Mouse (Mus musculus): ENCODE results near the gene Tmem184b. TPM values are rescaled to one million over a fixed set of nuclear protein-coding genes. Genes with fewer than 3 reads are reported as not detected.

The Tmem184b gene
- polyA plus RNA-seq, 1 experiment from 2014 or later = 64.3 TPM

GRCm38 (mm10) chr15:79352479-79352878 is 50.9 kb downstream of the Tmem184b start:
- Histone ChIP-seq H3K9ac (replicated peaks; ENCODE audit: low read depth, low read length) (no peak overlapping the region), H3K27me3 (ENCODE audit: control insufficient read depth, insufficient read depth, low read length) (no peaks in the 10 kb centered on the region), H3K4me1 (ENCODE audit: control insufficient read depth, insufficient read depth, low read length) (peaks cover 22% of the 10 kb centered on the region), H3K27ac (ENCODE audit: low read length) (no peak overlapping the region), H3K4me2 (replicated peaks; ENCODE audit: low read depth, low read length) (no peak overlapping the region), H3K4me3 (ENCODE audit: low read depth, low read length) (no peak overlapping the region), H3K9me3 (ENCODE audit: control insufficient read depth, low read depth, low read length) (no peaks in the 10 kb centered on the region), H3K36me3 (ENCODE audit: control insufficient read depth, insufficient read depth, low read length) (no peaks in the 10 kb centered on the region)
- WGBS = 81% methylated on average over 6 of the region's 6 CpGs
- no peak for ATAC-seq (ENCODE audit: insufficient number of reproducible peaks, insufficient read depth, low FRiP score, low read depth)

DNA sequence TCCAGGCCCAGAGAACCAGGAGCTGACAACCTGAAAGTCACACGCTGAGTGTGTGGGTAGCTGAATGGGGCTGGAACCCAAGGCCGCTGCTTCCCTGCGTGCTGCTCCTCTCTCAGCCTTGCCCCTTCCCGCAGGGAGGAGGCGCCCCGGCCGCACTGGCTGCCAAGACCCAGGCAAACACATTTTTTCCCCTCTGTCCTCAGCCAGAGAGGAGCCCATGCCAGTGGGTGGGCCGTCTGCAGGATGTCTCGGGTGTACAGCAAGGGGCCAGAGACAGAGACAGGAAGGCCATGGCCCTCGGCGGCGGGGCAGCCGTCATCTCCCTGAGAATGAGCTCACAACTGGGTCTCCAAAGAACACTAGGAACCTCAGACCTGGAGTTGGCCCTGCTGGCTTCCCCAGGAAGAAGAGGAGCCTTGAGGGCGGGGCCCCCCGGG is 52.0 kb downstream of the Tmem184b start:
- Histone ChIP-seq H3K36me3 (ENCODE audit: control insufficient read depth, insufficient read depth, low read length) (no peaks in the 10 kb centered on the region), H3K27ac (ENCODE audit: low read length) (no peak overlapping the region), H3K27me3 (ENCODE audit: control insufficient read depth, insufficient read depth, low read length) (no peaks in the 10 kb centered on the region), H3K9ac (replicated peaks; ENCODE audit: low read depth, low read length) (no peak overlapping the region), H3K4me3 (ENCODE audit: low read depth, low read length) (no peak overlapping the region), H3K4me2 (replicated peaks; ENCODE audit: low read depth, low read length) (0 out of 2 replicates have a peak overlapping the region, but pooled peaks have one; percentile 10), H3K4me1 (ENCODE audit: control insufficient read depth, insufficient read depth, low read length) (peaks cover 14% of the 10 kb centered on the region), H3K9me3 (ENCODE audit: control insufficient read depth, low read depth, low read length) (no peaks in the 10 kb centered on the region)
- WGBS = 23% methylated on average over 15 of the region's 15 CpGs
- ATAC-seq (ENCODE audit: insufficient number of reproducible peaks, insufficient read depth, low FRiP score, low read depth) = no peak

GRCm38 (mm10) chr15:79350866-79351265 is 52.5 kb downstream of the Tmem184b start:
- Histone ChIP-seq H3K27ac (ENCODE audit: low read length) (no peak overlapping the region), H3K27me3 (ENCODE audit: control insufficient read depth, insufficient read depth, low read length) (no peaks in the 10 kb centered on the region), H3K36me3 (ENCODE audit: control insufficient read depth, insufficient read depth, low read length) (no peaks in the 10 kb centered on the region), H3K4me1 (ENCODE audit: control insufficient read depth, insufficient read depth, low read length) (peaks cover 14% of the 10 kb centered on the region), H3K9ac (replicated peaks; ENCODE audit: low read depth, low read length) (no peak overlapping the region), H3K9me3 (ENCODE audit: control insufficient read depth, low read depth, low read length) (no peaks in the 10 kb centered on the region), H3K4me2 (replicated peaks; ENCODE audit: low read depth, low read length) (no peak overlapping the region), H3K4me3 (ENCODE audit: low read depth, low read length) (no peak overlapping the region)
- ATAC-seq (ENCODE audit: insufficient number of reproducible peaks, insufficient read depth, low FRiP score, low read depth) = no peak
- WGBS = 93% methylated on average over 4 of the region's 4 CpGs

DNA sequence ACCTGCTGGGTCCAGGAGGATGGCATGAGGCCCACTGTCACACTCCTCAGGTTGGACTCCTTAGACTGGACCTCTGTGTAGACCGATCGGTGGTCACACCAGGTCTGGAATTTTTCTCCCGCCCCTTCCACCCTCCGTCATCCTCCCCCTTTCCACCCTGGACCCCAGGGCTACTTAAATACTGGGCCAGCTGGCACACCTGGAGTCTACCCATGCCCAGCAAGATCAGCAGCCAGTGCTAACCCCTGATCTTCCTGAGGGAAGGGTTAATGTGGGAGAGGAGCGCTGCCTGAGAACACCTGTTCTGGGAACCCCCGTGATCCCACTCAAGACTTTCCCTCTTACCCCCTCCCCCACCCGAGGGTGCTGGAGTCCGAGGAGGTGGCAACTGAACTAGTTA is 54.7 kb downstream of the Tmem184b start:
- Histone ChIP-seq H3K4me1 (ENCODE audit: control insufficient read depth, insufficient read depth, low read length) (peaks cover 14% of the 10 kb centered on the region), H3K27me3 (ENCODE audit: control insufficient read depth, insufficient read depth, low read length) (no peaks in the 10 kb centered on the region), H3K36me3 (ENCODE audit: control insufficient read depth, insufficient read depth, low read length) (no peaks in the 10 kb centered on the region), H3K9me3 (ENCODE audit: control insufficient read depth, low read depth, low read length) (no peaks in the 10 kb centered on the region), H3K27ac (ENCODE audit: low read length) (no peak overlapping the region; the same call in 1 of the 2 replicates), H3K4me3 (ENCODE audit: low read depth, low read length) (peak overlapping the region; percentile 67), H3K4me2 (replicated peaks; ENCODE audit: low read depth, low read length) (peak overlapping the region; percentile 73), H3K9ac (replicated peaks; ENCODE audit: low read depth, low read length) (no peak overlapping the region; the same call in 1 of the 2 replicates)
- no peak for ATAC-seq (ENCODE audit: insufficient number of reproducible peaks, insufficient read depth, low FRiP score, low read depth)
- WGBS = 48% methylated on average over 8 of the region's 8 CpGs

GRCm38 (mm10) chr15:79347845-79348506 is 55.4 kb downstream of the Tmem184b start:
- peak overlapping the region; percentile 67 for H3K4me3 ChIP-seq (ENCODE audit: low read depth, low read length)
- peak overlapping the region; percentile 73 for H3K4me2 ChIP-seq (replicated peaks; ENCODE audit: low read depth, low read length)
- H3K36me3 ChIP-seq (ENCODE audit: control insufficient read depth, insufficient read depth, low read length) = no peaks in the 10 kb centered on the region
- peaks cover 14% of the 10 kb centered on the region for H3K4me1 ChIP-seq (ENCODE audit: control insufficient read depth, insufficient read depth, low read length)
- no peaks in the 10 kb centered on the region for H3K9me3 ChIP-seq (ENCODE audit: control insufficient read depth, low read depth, low read length)
- H3K27ac ChIP-seq (ENCODE audit: low read length) = peak overlapping the region; percentile 97
- peak; percentile 75 for ATAC-seq (ENCODE audit: insufficient number of reproducible peaks, insufficient read depth, low FRiP score, low read depth)
- H3K9ac ChIP-seq (replicated peaks; ENCODE audit: low read depth, low read length) = peak overlapping the region; percentile 39
- H3K27me3 ChIP-seq (ENCODE audit: control insufficient read depth, insufficient read depth, low read length) = no peaks in the 10 kb centered on the region
- WGBS = under 1% methylated on average over 45 of the region's 46 CpGs

- Histone ChIP-seq H3K9ac (replicated peaks; ENCODE audit: low read depth, low read length) (peak overlapping the region; percentile 39), H3K4me1 (ENCODE audit: control insufficient read depth, insufficient read depth, low read length) (peaks cover 14% of the 10 kb centered on the region), H3K36me3 (ENCODE audit: control insufficient read depth, insufficient read depth, low read length) (no peaks in the 10 kb centered on the region), H3K4me2 (replicated peaks; ENCODE audit: low read depth, low read length) (peak overlapping the region; percentile 73), H3K9me3 (ENCODE audit: control insufficient read depth, low read depth, low read length) (no peaks in the 10 kb centered on the region), H3K27ac (ENCODE audit: low read length) (peak overlapping the region; percentile 97), H3K27me3 (ENCODE audit: control insufficient read depth, insufficient read depth, low read length) (no peaks in the 10 kb centered on the region), H3K4me3 (ENCODE audit: low read depth, low read length) (peak overlapping the region; percentile 67)
- WGBS = under 1% methylated on average over 58 of the region's 61 CpGs
- peak; percentile 79 for ATAC-seq (ENCODE audit: insufficient number of reproducible peaks, insufficient read depth, low FRiP score, low read depth)
These were observed 56.1 kb downstream of the Tmem184b start for GRCm38 (mm10) chr15:79347165-79347844.

GRCm38 (mm10) chr15:79346051-79346793 is 57.1 kb downstream of the Tmem184b start, which contains the start of gene Maff:
Maff (plus strand) TSS chr15:79346621.
- Histone ChIP-seq H3K9me3 (ENCODE audit: control insufficient read depth, low read depth, low read length) (no peaks in the 10 kb centered on the region), H3K27me3 (ENCODE audit: control insufficient read depth, insufficient read depth, low read length) (no peaks in the 10 kb centered on the region), H3K27ac (ENCODE audit: low read length) (peak within 1 kb of the TSS; percentile 97), H3K36me3 (ENCODE audit: control insufficient read depth, insufficient read depth, low read length) (no peaks in the 10 kb centered on the region), H3K4me1 (ENCODE audit: control insufficient read depth, insufficient read depth, low read length) (peaks cover 9% of the 10 kb centered on the region), H3K4me3 (ENCODE audit: low read depth, low read length) (peak within 1 kb of the TSS; percentile 67), H3K9ac (replicated peaks; ENCODE audit: low read depth, low read length) (peak within 1 kb of the TSS; percentile 39), H3K4me2 (replicated peaks; ENCODE audit: low read depth, low read length) (peak within 1 kb of the TSS; percentile 73)
- ATAC-seq (ENCODE audit: insufficient number of reproducible peaks, insufficient read depth, low FRiP score, low read depth) = no peak
- 46% methylated on average over 8 of the region's 8 CpGs for WGBS

DNA sequence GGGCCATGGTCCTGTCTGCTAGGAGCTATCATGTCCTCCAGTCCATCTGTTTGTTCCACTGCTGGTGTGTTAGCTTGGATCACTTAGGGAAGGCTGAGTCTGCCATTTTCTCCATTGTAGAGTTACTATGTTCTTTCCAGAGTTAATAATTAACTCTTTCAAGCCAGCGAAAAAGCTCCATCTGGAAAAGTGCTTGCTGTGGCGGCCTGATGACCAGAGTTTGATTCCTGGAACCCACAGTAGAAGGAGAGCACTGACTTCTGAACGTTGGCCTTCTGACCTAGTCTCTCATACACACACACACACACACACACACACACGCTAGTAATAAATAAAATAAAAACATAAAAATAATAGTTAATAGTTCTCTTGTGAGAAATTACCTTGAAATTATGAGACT is 58.7 kb downstream of the Tmem184b start:
- WGBS = 74% methylated on average over 4 of the region's 4 CpGs
- ATAC-seq (ENCODE audit: insufficient number of reproducible peaks, insufficient read depth, low FRiP score, low read depth) = no peak

More for the DNA sequence above, 58.7 kb downstream of the Tmem184b start:
- Histone ChIP-seq H3K9ac (replicated peaks; ENCODE audit: low read depth, low read length) (no peak overlapping the region), H3K4me3 (ENCODE audit: low read depth, low read length) (no peak overlapping the region), H3K36me3 (ENCODE audit: control insufficient read depth, insufficient read depth, low read length) (no peaks in the 10 kb centered on the region), H3K27me3 (ENCODE audit: control insufficient read depth, insufficient read depth, low read length) (no peaks in the 10 kb centered on the region), H3K4me2 (replicated peaks; ENCODE audit: low read depth, low read length) (no peak overlapping the region), H3K4me1 (ENCODE audit: control insufficient read depth, insufficient read depth, low read length) (peaks cover 6% of the 10 kb centered on the region), H3K27ac (ENCODE audit: low read length) (no peak overlapping the region), H3K9me3 (ENCODE audit: control insufficient read depth, low read depth, low read length) (no peaks in the 10 kb centered on the region)

Measured in stomach, embryonic 14.5 days (tissue).